Mouse (Mus musculus) kidney, postnatal 10 days (tissue): Measurements from ENCODE around the gene Akap14.
"Not testable (repeated sequence)": the region's sequence is repeated elsewhere in the genome, so short reads cannot be mapped to it uniquely, and the experiment has no call there.

ENCODE experiments used
- DNase-seq: peaks from one replicate; pipeline ENCODE4 v3.0.0; 2021; ENCODE audit warnings: mixed read lengths

Akap14 gene

DNA sequence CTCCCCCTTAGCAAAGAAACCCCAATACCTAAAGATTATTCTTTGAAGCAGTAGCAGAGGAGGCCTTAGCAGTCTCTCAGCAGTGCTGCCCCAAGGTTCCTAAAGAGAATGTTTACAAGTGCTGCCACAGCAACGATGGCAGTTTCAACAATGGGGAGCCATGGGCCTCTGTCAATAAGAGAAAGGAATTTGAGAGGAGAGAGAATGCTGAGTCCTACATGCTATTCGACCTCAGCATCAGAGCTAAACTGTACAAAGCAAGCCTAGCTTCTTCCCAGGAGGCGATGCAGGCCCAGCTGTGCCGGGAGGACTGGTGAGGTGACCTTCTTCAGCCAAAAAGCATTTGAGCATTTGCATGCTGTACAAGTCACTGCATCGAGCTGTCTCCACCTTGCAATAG lies at the start of gene Akap14:
Akap14 (minus strand) TSS at position 101 of the 400 bp plus-strand sequence.
- no peak for DNase-seq

DNA sequence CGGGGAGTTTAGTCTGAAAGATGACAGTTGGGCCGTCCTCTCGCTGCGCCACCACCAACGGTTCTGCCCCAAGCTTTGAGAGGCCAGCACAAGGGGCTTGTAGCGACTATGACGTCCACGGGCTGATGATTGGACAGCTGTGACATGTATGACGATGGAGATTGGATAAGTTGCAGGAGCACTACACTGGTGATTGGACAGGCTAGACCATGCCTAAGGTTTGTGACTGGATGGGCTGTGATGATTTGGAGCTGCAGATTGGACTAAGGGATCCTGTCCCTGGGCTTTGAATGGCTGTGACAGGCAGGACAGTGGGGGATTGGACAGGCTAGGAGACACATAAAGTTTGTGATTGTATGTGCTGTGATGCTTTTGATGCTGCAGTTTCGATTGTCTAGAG lies 42.3 kb upstream of the Akap14 start, which contains the start of gene Gm9:
Gm9 (minus strand) TSS at position 101 of the 400 bp plus-strand sequence.
- no peak for DNase-seq

DNA sequence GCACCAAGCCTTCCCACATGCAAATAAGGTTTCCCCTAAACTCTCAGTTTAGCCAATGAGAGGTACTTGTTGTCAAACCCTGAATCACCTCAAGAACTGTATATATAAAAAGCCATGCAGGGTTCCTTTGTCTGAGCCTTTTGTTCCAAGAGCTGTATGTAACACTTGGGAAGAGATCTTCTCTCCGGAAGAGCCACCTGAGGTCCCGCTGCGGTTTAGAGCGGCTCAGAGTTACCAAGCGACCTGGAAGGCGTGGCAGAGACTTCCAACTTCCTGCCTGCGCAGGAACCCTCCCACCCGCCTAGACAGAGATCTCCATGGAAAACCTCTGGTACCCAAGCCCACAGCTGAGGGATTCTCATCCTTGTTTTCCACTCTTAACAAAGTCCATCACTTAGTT lies 30.0 kb upstream of the Akap14 start:
- DNase-seq = no peak

DNA sequence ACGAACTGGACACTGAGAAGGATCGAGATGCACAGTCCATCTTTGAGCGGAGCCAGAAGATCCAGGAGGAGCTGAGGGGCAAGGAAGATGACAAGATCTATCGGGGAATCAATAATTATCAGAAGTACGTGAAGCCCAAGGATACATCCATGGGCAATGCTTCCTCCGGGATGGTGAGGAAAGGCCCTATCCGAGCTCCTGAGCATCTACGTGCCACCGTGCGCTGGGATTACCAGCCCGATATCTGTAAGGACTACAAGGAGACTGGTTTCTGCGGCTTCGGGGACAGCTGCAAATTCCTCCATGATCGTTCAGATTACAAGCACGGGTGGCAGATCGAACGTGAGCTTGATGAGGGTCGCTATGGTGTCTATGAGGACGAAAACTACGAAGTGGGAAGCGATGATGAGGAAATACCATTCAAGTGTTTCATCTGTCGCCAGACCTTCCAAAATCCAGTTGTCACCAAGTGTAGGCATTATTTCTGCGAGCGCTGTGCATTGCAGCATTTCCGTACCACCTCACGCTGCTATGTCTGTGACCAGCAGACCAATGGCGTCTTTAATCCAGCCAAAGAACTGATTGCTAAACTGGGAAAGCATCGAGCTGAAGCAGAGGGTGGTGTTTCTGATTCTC lies 23.2 kb upstream of the Akap14 start:
- no peak for DNase-seq

DNA sequence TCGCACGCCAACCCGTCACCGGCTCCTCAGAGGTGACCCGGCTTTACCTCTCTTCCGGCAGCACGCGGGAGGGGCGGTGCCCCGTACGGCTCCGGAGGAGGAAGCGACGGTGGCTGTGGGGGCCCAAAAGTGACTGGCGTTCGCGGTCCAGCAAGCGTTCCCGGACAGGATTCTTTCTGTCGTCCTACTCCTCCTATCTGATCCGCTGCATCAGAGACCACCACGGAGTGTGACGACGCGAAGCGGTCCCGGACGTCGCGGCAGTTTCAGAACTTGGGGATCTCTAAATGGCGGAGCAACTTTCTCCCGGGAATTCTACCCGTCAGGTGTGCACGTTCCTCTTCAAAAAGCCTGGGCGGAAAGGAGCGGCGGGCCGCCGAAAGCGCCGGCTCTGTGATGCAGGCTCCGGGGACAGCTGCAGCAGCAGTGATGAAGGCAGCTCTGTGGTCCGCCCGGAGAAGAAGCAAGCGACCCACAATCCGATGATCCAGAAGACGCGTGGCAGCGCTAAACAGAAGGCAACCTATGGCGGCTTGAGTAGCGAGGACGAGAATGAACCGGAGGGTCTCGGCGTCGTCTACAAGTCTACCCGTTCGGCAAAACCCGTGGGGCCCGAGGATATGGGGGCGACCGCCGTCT lies 22.6 kb upstream of the Akap14 start, which contains the start of the genes Ndufa1 and Rnf113a1:
Ndufa1 (minus strand) TSS at position 59 of the 639 bp plus-strand sequence.
Rnf113a1 (plus strand) TSS at position 141 of the 639 bp plus-strand sequence.
- peak; percentile 90 for DNase-seq

DNA sequence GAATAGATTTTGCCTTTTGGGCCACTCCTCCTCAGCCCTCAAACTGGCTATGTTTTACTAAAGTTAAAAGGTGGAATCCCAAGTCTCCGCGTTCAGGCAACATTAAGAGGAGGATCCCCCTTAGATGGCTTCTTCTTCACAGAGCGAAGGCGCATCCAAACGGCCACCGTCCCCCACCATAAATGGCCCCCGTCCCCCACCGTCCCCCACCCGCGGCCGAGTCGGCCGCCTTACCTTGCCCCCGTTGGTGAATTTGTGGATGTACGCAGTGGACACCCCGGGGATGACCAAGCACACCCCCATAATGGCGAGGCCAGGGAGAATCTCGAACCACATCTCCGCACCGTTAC lies 22.1 kb upstream of the Akap14 start:
- DNase-seq = no peak

DNA sequence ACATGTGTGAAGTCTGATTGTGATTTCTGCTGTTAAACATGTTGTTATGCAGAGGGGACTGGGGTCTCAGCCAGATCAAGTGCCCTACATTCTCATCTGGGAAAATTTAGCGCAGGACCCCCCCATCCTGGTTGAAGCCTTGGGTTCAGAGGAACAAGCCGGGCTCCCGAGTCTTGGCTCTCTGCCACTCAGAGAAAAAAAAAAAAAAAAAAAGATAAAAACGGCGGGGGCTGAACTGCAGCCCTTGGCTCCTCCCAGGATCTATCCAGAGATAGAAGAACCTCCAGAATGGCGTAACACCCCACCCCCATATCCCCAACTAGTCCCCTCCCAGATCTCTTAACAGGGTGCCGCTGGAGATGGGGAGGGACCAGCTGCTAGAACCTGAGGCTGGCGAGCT lies 15.8 kb upstream of the Akap14 start:
- not testable (repeated sequence) for DNase-seq

DNA sequence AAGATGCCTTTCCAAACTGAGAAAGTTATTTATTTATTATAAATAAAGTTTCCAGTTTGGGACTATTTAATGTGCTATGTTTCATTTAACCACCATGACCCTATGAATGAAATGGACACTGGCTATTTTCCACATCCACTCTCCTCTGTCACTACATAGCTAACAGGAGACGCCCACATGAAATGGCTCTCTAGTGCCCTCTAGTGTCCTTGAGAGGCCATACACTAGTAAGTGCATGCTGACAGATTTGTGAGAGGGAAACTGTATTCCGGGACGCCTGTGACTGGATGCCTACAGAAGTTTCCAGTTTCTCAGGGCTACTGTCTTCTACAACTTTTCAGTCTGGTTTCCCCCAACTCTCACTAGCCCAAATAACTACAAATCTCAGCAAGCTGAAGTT lies 1.6 kb downstream of the Akap14 start:
- DNase-seq = peak; percentile 55

DNA sequence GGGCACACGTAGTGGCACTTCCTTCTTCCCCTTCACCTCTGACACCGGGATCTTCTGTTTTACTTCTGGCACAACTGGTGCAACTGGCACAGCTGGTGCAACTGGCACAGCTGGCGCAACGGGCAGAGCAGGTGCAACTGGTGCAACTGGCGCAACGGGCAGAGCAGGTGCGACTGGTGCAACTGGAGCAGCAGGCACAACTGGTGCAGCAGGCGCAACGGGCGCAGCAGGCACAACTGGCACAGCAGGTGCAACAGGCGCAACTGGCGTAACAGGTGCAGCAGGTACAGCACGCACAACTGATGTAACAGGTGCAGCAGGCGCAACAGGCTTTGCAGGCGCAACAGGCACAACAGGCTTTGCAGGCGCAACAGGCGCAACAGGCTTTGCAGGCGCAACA lies 5.5 kb downstream of the Akap14 start:
- no peak for DNase-seq

DNA sequence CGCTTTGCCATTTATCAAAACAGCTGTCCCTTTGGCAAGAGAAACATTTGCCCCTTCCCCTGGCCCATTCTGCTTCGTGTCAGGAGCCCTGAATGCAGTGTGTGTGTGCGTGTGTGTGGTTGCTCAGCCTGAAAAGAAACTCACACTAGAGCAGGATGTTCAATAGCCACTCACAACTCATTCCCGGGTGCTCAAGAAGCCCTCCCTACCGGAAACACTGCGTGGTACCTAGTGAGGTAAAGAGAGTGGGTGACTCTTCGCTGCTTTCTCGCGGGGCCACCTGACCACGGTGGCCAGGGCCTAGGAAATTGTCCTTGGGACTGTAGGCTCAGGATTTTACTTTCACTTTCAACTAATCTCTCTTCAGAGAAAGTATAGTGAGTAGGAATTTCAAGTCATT lies 7.5 kb downstream of the Akap14 start:
- DNase-seq = no peak

DNA sequence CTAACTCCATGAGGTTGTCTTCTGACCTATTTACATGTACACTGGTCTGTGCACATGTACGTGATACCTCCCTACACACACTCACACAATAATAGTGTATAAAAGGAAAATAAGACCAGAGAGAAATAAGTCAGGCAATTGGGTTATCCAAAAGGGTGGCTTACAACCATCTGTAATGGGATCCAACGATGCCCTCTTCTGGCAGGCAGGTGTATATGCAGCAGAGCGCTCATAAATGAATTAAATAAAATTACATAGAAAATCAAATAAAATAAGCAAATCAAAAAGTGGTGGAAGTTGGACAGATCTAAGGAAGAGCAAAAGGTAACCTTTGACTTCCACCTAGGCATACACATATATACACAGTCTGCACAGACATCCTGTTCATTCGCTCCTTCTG lies 10.8 kb downstream of the Akap14 start:
- peak; percentile 4 for DNase-seq

DNA sequence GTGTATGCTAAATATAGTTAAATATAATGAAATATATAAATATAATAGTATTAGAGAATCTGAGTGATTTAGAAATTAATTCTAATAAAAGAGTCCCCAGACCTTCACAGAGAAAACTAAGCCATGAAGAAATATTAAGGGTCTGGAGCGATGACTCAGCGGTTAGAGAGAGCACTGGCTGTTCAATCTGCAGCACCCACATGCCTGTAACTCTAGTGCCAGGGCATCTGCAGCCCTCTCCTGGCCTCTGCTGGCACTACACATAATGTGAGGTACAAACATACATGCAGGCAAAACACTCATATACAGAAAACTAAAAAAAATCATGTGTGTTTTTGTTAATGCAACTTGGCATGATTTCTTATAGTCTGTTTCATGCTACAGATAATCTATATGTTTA lies 23.7 kb downstream of the Akap14 start:
- peak; percentile 21 for DNase-seq

DNA sequence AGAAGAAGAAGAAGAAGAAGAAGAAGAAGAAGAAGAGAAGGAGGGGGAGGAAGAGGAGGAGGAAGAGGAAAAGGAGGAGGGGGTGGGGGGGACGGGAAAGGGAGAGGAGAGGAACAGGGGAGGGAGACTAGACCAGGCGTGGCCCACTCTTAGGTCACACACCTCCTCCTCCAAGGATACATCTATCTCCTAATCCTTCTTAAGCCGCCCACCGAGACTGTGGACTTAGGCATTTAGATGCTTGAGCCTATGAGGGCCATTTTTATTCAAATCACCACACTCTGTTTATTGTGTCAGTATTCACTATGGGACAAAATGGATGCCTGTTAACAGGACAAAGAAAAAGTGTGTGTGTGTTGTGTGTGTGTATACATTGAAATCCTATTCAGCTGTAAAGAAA lies 24.1 kb downstream of the Akap14 start:
- not testable (repeated sequence) for DNase-seq

DNA sequence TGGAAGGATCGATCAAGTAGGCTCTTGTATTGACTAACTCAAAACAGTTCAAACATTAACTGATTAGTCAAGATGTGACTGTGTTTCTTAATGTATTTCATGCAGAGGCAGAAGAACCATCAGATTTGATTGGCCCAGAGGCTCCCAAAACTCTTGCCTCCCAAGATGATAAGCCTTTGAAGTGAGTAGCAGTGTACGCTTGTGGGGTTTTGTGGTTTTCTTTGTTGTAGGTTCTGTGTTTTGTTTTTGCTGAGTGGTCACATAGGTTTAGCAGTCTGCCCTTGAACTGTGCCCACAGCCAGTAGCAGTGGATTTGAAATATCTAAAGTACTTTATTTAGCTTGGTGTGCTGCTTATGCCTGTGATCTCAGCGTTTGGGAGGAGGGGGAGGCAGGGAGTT lies 26.9 kb downstream of the Akap14 start:
- no peak for DNase-seq

DNA sequence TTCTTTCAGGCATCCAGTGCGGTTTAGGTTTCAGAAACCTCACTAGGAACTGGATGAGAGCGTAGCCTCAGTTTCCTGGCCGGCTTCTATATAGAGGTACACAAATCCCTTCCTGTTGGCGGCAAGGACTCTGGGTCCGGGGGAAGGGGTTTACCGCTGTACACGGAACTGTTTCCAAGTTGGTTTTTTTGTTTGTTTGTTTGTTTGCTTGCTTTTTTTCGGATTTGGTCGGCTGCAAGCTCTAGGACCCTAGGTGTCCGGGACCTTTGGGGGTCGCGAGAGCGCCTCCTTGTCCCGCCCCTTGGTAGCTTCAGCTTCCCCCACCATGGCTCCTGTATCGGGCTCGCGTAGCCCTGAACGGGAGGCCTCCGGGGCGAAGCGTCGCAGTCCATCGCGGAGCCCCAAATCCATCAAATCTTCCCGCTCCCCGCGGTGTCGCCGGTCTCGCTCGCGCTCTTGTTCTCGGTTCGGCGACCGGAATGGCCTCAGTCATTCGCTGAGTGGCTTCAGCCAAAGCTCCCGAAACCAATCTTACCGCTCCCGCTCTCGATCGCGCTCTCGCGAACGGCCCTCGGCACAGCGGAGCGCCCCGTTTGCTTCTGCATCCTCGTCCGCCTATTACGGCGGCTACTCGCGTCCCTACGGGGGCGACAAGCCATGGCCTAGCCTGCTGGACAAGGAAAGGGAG lies 41.8 kb downstream of the Akap14 start, which contains the start of gene Nkap:
Nkap (plus strand) TSS at position 125 of the 688 bp plus-strand sequence.
- peak; percentile 81 for DNase-seq

DNA sequence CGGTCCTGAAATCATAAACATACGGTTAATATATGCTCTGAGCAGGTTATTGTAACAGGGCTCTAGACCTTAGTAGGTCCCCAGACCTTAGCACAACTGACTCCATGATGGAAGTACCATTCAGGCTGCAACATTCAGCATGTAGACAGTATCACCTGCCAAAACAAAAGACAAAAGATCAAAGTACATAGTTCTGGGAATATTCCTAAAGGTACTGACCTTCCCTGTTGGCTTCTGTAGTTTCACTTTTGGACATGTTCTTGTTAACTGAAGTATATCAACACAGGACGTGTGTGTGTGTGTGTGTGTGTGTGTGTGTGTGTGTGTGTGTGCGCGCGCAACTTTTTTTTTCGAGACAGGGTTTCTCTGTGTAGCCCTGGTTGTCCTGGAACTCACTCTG lies 43.1 kb downstream of the Akap14 start:
- DNase-seq = no peak

DNA sequence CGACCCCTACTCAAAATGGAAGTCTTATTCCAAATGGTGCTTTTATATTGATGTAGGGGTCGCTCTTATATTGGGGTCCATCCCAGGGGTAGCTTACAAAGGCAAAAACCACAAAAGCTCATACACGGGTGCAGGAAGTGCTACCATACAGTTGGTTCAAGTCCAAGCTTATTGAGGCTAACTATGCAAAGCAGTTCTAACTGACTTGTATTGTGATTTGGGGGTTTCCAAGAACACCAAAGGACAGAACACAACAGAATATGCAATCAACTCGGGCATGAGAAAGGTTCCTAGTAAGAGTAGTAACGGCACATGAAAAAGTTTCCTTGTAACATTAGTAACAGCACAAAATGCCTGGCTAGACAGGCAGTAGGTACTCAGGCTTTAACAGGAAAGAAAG lies 48.4 kb downstream of the Akap14 start:
- no peak for DNase-seq

DNA sequence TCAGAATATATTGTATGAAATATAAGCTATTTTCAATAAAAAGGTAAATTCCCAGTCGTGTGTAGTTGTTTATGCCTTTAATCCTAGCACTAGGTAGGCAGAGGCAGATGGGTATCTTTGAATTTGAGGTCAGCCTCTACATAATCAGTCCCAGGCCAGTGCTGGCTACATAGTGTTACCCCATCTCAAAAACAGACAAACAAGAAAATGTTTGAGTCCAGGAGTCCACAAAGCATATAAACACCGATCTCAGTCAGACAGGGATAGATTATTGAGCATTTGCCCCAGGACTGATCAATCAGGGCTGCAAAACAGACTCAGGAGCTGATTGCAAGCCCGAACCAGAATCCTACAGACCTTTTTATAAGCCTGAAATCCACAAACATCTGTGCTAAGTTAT lies 49.1 kb downstream of the Akap14 start:
- no peak for DNase-seq

DNA sequence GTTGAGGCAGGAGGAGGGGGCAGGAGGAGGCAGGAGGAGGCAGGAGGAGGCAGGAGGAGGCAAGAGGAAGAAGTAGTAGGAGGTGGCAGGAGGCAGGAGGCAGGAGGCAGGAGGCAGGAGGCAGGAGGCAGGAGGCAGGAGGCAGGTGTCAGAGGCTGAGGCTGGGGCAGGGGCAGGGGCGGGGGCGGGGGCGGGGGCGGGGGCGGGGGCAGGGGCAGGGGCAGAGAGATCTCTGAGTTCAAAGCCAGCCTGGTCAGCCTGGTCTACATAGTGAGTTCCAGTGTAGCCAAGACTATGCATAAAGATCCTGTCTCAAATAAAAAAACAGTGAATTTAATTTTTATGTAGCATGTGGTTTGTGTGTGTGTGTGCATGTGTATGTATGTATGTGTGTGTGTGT lies 51.6 kb downstream of the Akap14 start:
- DNase-seq = no peak

DNA sequence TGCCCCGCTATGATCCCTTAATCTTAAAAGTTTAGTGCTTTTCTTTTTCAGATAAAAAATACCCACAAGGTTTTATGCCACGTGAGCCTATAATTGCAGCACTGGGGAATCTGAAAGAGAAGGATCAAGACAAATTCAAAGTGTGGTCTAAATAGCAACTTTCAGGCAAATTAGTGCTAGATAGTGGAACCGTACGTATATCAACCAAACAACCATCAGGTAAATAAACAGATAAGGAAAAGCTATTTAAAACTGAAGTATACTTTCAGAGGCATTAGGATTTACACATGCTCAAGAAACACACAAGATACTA lies 57.8 kb downstream of the Akap14 start:
- no peak for DNase-seq

DNA sequence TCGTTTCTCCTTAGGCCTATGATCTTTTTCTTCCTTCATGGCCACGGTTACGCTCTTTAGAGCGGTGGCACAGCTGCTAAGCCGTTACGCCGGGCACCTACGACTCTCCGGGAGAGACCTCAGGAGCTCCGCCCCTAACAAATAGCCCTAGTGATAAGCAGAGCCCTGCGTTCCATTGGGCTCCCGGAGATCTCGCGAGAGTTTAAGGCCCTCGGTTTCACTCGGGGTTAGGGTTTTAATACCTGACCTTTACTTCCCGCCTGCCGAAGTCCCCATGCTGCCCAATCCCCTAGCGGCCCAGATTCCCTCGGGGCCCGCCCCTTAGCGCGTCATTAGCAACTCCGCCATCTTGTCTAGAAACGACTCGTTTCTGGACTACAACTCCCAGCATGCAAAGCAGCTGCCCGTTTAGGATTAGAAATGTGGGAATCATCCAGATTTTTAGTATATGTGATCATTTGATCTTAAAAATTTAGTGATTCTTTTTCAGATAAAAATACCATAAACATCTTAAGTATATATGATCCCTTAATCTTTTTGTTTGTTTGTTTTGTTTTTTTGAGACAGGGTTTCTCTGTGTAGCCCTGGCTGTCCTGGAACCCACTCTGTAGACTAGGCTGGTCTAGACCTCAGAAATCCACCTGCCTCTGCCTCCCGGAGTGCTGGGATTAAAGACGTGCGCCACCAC lies 58.3 kb downstream of the Akap14 start, which contains the start of gene Upf3b:
Upf3b (minus strand) TSS at position 130 of the 688 bp plus-strand sequence.
- DNase-seq = peak; percentile 96

DNA sequence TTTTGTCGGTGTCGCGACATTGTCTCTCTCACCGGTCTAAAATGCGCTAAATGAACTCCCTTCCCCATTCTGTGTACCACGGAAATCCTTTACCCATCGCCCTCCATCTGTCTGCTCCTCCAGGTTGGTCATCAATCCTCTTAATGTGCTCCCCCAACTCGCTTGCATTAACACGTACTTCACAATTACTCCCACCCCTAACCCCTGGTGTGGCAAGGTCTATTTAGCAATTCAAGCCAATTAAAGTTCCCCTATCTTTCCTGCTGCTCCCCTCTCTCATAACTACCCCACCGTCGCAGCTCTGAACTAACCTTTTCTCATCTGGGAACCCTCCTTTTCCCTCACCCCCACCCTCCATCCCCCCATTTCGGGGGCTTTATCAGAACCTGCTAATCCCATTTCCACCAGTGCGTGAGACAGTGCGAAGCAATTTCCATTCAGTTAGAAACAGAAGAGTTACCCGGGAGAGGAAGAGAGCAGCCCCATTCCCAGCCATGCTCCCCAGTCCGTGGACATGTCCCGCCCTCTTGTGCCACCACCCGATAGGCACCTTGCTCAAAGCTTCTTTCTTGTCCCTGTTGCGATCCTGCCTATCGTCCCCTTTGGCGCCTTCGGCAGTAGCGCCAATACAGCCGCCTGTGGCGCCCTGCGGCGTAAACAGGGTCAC lies 59.0 kb downstream of the Akap14 start:
- DNase-seq = no peak

DNA sequence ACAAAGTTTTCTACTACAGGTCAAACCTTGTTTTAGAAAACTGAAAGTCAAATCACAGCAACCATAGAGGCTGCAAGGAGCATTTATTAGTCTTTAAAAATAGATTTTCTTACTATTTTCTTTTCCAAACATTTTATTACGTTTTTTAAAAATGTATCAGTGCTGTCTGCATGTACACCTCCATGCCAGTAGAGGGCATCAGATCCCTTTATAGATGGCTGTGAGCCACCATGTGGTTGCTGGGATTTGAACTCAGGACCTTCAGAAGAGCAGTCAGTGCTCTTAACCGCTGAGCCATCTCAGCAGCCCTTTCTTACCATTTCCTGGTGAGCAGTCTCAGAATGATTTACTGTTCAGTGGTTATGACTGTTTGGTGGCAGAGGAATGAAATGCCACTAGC lies 64.8 kb downstream of the Akap14 start:
- DNase-seq = no peak
